Mouse (Mus musculus) spleen, adult 2 months (tissue): ENCODE results near the gene Sugp1.

Experiments used
- CTCF ChIP-seq: fragments of 200-500 bp; IDR thresholded peaks from 2 replicates; pipeline ENCODE4 v1.5.1; 2011; ENCODE audit warnings: mild to moderate bottlenecking, inconsistent platforms; ENCODE audit not compliant: insufficient read depth, insufficient read length, insufficient replicate concordance; ENCODE audit errors: extremely low read depth
- POLR2A ChIP-seq: fragments of 200-500 bp; IDR thresholded peaks from 2 replicates; pipeline ENCODE4 v1.6.1; 2011; ENCODE audit warnings: low read depth, low read length, inconsistent platforms

- TF ChIP-seq CTCF (no peak), POLR2A (no peak)
These were observed 57.6 kb downstream of the Sugp1 start for GRCm38 (mm10) chr8:70100241-70100640.
